10 mouse cellular contexts compared by ENCODE assay signal in genomic region chr13:54970521-54971247, GRCm38 (mm10). TPM values are rescaled to one million over a fixed set of nuclear protein-coding genes. Genes with fewer than 3 reads are reported as not detected.
DNase-seq lines count a peak whose midpoint lies in the region; ATAC-seq lines count a peak whose summit lies in the region.
"Had no signal": no experiment of that assay in that cellular context is flagged by ENCODE, and none has a peak within 500 bp of the region (broad histone marks: within the 10 kb centered on the region; RNA-seq: fewer than 3 reads in every experiment).

No protein-coding gene starts in this region.

- no peaks in the 10 kb centered on the region for H3K27me3 ChIP-seq in forebrain, embryonic 11.5 days (ENCODE audit: control insufficient read depth, insufficient read depth, low read length)
- H3K27me3 ChIP-seq in forebrain, embryonic 16.5 days (replicated peaks; ENCODE audit: control insufficient read depth, insufficient read depth, low read length) = no peaks in the 10 kb centered on the region
- H3K27me3 ChIP-seq in liver, embryonic 11.5 days (replicated peaks; ENCODE audit: control insufficient read depth, insufficient read depth, low read length) = no peaks in the 10 kb centered on the region

- no peak overlapping the region for H3K9ac ChIP-seq in forebrain, embryonic 11.5 days (ENCODE audit: low read length)
- H3K9ac ChIP-seq in forebrain, embryonic 16.5 days (replicated peaks; ENCODE audit: low read depth, low read length) = no peak overlapping the region
- H3K9ac ChIP-seq in liver, embryonic 11.5 days (ENCODE audit: low read depth, low read length) = no peak overlapping the region
- H3K9ac ChIP-seq: heart, embryonic 15.5 days had no signal

- 45% methylated on average over 14 of the region's 14 CpGs for WGBS in forebrain, embryonic 11.5 days
- WGBS in forebrain, embryonic 16.5 days = 44% methylated on average over 14 of the region's 14 CpGs
- 37% methylated on average over 14 of the region's 14 CpGs for WGBS in liver, embryonic 11.5 days

- peaks cover 4% of the 10 kb centered on the region; the same call in 1 of the 2 replicates for H3K4me1 ChIP-seq in forebrain, embryonic 11.5 days (replicated peaks; ENCODE audit: control insufficient read depth, insufficient read depth, low read length)
- peaks cover 31% of the 10 kb centered on the region for H3K4me1 ChIP-seq in forebrain, embryonic 16.5 days (replicated peaks; ENCODE audit: control insufficient read depth, insufficient read depth, low read length)
- no peaks in the 10 kb centered on the region for H3K4me1 ChIP-seq in liver, embryonic 11.5 days (replicated peaks; ENCODE audit: control insufficient read depth, insufficient read depth, low read length)
- H3K4me1 ChIP-seq: heart, embryonic 15.5 days had no signal

- peak; percentile 73 for DNase-seq in forebrain, embryonic 11.5 days (ENCODE audit: low spot score)
- DNase-seq in A20 (ENCODE audit: low read depth, low spot score) = peak; percentile 51
- DNase-seq in liver, embryonic 11.5 days (ENCODE audit: low spot score) = peak; percentile 58
- DNase-seq in cerebellum, adult 18-20 months = no peak
- DNase-seq in urinary bladder, postnatal 4 days (ENCODE audit: low spot score in 2 of 2) = no peak
- no peak for DNase-seq in cerebellum, adult 11 months

- H3K36me3 ChIP-seq in forebrain, embryonic 11.5 days (ENCODE audit: control insufficient read depth, insufficient read depth, low read length) = no peaks in the 10 kb centered on the region
- no peaks in the 10 kb centered on the region for H3K36me3 ChIP-seq in forebrain, embryonic 16.5 days (ENCODE audit: control insufficient read depth, insufficient read depth)
- H3K36me3 ChIP-seq in liver, embryonic 11.5 days (ENCODE audit: control insufficient read depth, insufficient read depth, low read length) = no peaks in the 10 kb centered on the region
- H3K36me3 ChIP-seq: G1E; heart, embryonic 15.5 days had no signal

- no peak for ATAC-seq in forebrain, embryonic 11.5 days (replicated peaks; ENCODE audit: low FRiP score)
- ATAC-seq in forebrain, embryonic 16.5 days = no peak
- peak; percentile 80 for ATAC-seq in common myeloid progenitor, adult 5-6 weeks (replicated peaks; ENCODE audit: low read depth, poor library complexity, severe bottlenecking)
- no peak for ATAC-seq in liver, embryonic 11.5 days (replicated peaks; ENCODE audit: low FRiP score)

- H3K27ac ChIP-seq in forebrain, embryonic 11.5 days (ENCODE audit: low read depth, low read length) = no peak overlapping the region
- no peak overlapping the region for H3K27ac ChIP-seq in forebrain, embryonic 16.5 days (ENCODE audit: low read length)
- H3K27ac ChIP-seq in liver, embryonic 11.5 days (ENCODE audit: low read depth, low read length) = no peak overlapping the region
- H3K27ac ChIP-seq: heart, embryonic 15.5 days had no signal

- H3K9me3 ChIP-seq in forebrain, embryonic 11.5 days (ENCODE audit: control insufficient read depth, low read length) = no peaks in the 10 kb centered on the region
- H3K9me3 ChIP-seq in forebrain, embryonic 16.5 days (ENCODE audit: control insufficient read depth, low read length) = no peaks in the 10 kb centered on the region
- no peaks in the 10 kb centered on the region for H3K9me3 ChIP-seq in liver, embryonic 11.5 days (ENCODE audit: control insufficient read depth, low read length)
- H3K9me3 ChIP-seq: G1E; heart, embryonic 15.5 days had no signal

- no peak overlapping the region for H3K4me3 ChIP-seq in forebrain, embryonic 11.5 days (ENCODE audit: low read depth, low read length)
- H3K4me3 ChIP-seq in forebrain, embryonic 16.5 days (replicated peaks; ENCODE audit: low read length) = no peak overlapping the region
- H3K4me3 ChIP-seq in liver, embryonic 11.5 days (ENCODE audit: low read depth, low read length) = no peak overlapping the region
- H3K4me3 ChIP-seq: heart, embryonic 15.5 days had no signal

- no peak overlapping the region for H3K4me2 ChIP-seq in forebrain, embryonic 11.5 days (ENCODE audit: low read depth, low read length, severe bottlenecking)
- H3K4me2 ChIP-seq in forebrain, embryonic 16.5 days (ENCODE audit: low read length) = no peak overlapping the region
- H3K4me2 ChIP-seq in liver, embryonic 11.5 days = no peak overlapping the region
- H3K4me2 ChIP-seq: heart, embryonic 15.5 days had no signal

RNA-seq across cellular contexts. Expression of gene Unc5a, which starts 21.5 kb away (rescaled TPM):
- polyA plus RNA-seq in forebrain, embryonic 11.5 days (2014; fragmentation: Nextera tagmentation; extraction: Ambion mirVana) = 2.9 and 3.7 TPM in 2 replicates
- 16.4 and 18.5 TPM in 2 replicates for polyA plus RNA-seq in forebrain, embryonic 16.5 days (2015; fragmentation: Nextera tagmentation; extraction: Ambion mirVana)
- total RNA-seq in common myeloid progenitor, adult 5-6 weeks (2017) = 0.58 and 6.3 TPM in 2 replicates
- polyA plus RNA-seq in liver, embryonic 11.5 days (2014; fragmentation: Nextera tagmentation; extraction: Ambion mirVana) = 1.5 and 1.9 TPM in 2 replicates
- total RNA-seq: G1E had no signal

RNA-seq across cellular contexts. Expression of gene Hk3, which starts 50.5 kb away (rescaled TPM):
- 0.41 and 0.65 TPM in 2 replicates for polyA plus RNA-seq in forebrain, embryonic 11.5 days (2014; fragmentation: Nextera tagmentation; extraction: Ambion mirVana)
- polyA plus RNA-seq in forebrain, embryonic 16.5 days (2015; fragmentation: Nextera tagmentation; extraction: Ambion mirVana) = 0.82 and 0.83 TPM in 2 replicates
- total RNA-seq in common myeloid progenitor, adult 5-6 weeks (2017) = 42.4 and 54.0 TPM in 2 replicates
- polyA plus RNA-seq in liver, embryonic 11.5 days (2014; fragmentation: Nextera tagmentation; extraction: Ambion mirVana) = 3.3 and 4.2 TPM in 2 replicates

Comparison
In these comparisons a context has a peak if more than half of its experiments do, and no peak if none do; other contexts are left out.
1. DNase-seq: peak in forebrain, embryonic 11.5 days (single experiment), A20 (single experiment) and liver, embryonic 11.5 days (single experiment); none in cerebellum, adult 18-20 months (0 of 2), urinary bladder, postnatal 4 days (0 of 2) and cerebellum, adult 11 months (single experiment).